Mouse (Mus musculus): ENCODE measurements around the gene Ptar1.
"Not testable (repeated sequence)": the region's sequence is repeated elsewhere in the genome, so short reads cannot be mapped to it uniquely, and the experiment has no call there.

The Ptar1 gene

GRCm38 (mm10) chr19:23687296-23688021 is at the start of gene Ptar1:
Ptar1 (plus strand) TSS chr19:23687429.
- peak; percentile 74 for DNase-seq (ENCODE audit: low read depth, low spot score)

- DNase-seq (ENCODE audit: low read depth, low spot score): no peak
These were observed 43.4 kb upstream of the Ptar1 start for GRCm38 (mm10) chr19:23643819-23644218.

GRCm38 (mm10) chr19:23645347-23645746 is 41.9 kb upstream of the Ptar1 start:
- DNase-seq (ENCODE audit: low read depth, low spot score): no peak

- DNase-seq (ENCODE audit: low read depth, low spot score): no peak
These were observed 39.9 kb upstream of the Ptar1 start for GRCm38 (mm10) chr19:23647308-23647707.

GRCm38 (mm10) chr19:23652644-23653043 is 34.6 kb upstream of the Ptar1 start, which contains the start of gene 1700028P14Rik:
1700028P14Rik (minus strand) TSS chr19:23652812.
- DNase-seq (ENCODE audit: low read depth, low spot score): no peak

GRCm38 (mm10) chr19:23653154-23653553 is 34.1 kb upstream of the Ptar1 start:
- no peak for DNase-seq (ENCODE audit: low read depth, low spot score)

GRCm38 (mm10) chr19:23657261-23657932 is 29.8 kb upstream of the Ptar1 start:
- DNase-seq (ENCODE audit: low read depth, low spot score): no peak

GRCm38 (mm10) chr19:23658350-23658749 is 28.9 kb upstream of the Ptar1 start:
- DNase-seq (ENCODE audit: low read depth, low spot score): no peak

GRCm38 (mm10) chr19:23664083-23664482 is 23.1 kb upstream of the Ptar1 start:
- DNase-seq (ENCODE audit: low read depth, low spot score): no peak

- DNase-seq (ENCODE audit: low read depth, low spot score): no peak
These were observed 19.0 kb upstream of the Ptar1 start for GRCm38 (mm10) chr19:23668142-23668655.

- no peak for DNase-seq (ENCODE audit: low read depth, low spot score)
These were observed 14.2 kb upstream of the Ptar1 start for GRCm38 (mm10) chr19:23673021-23673420.

- not testable (repeated sequence) for DNase-seq (ENCODE audit: low read depth, low spot score)
These were observed 11.6 kb upstream of the Ptar1 start for GRCm38 (mm10) chr19:23675656-23676055.

- no peak for DNase-seq (ENCODE audit: low read depth, low spot score)
These were observed 300 bp upstream of the Ptar1 start for GRCm38 (mm10) chr19:23686962-23687295.

- peak; percentile 60 for DNase-seq (ENCODE audit: low read depth, low spot score)
These were observed 1.3 kb downstream of the Ptar1 start for GRCm38 (mm10) chr19:23688421-23688946.

- no peak for DNase-seq (ENCODE audit: low read depth, low spot score)
These were observed 7.1 kb downstream of the Ptar1 start for GRCm38 (mm10) chr19:23694344-23694743.

GRCm38 (mm10) chr19:23697861-23698260 is 10.6 kb downstream of the Ptar1 start:
- DNase-seq (ENCODE audit: low read depth, low spot score): peak; percentile 39

- DNase-seq (ENCODE audit: low read depth, low spot score): peak; percentile 65
These were observed 11.1 kb downstream of the Ptar1 start for GRCm38 (mm10) chr19:23698366-23698765.

- DNase-seq (ENCODE audit: low read depth, low spot score): no peak
These were observed 11.9 kb downstream of the Ptar1 start for GRCm38 (mm10) chr19:23699131-23699530.

GRCm38 (mm10) chr19:23702896-23703295 is 15.7 kb downstream of the Ptar1 start:
- no peak for DNase-seq (ENCODE audit: low read depth, low spot score)

GRCm38 (mm10) chr19:23705383-23705782 is 18.2 kb downstream of the Ptar1 start:
- no peak for DNase-seq (ENCODE audit: low read depth, low spot score)

- DNase-seq (ENCODE audit: low read depth, low spot score): no peak
These were observed 59.3 kb downstream of the Ptar1 start for GRCm38 (mm10) chr19:23746506-23746905.

- DNase-seq (ENCODE audit: low read depth, low spot score): no peak
These were observed 69.8 kb downstream of the Ptar1 start for GRCm38 (mm10) chr19:23757011-23757410.
